Mouse (Mus musculus) cerebellum, adult 2 months (tissue): Measurements from ENCODE around the gene Gpr34. TPM values are rescaled to one million over a fixed set of nuclear protein-coding genes. Genes with fewer than 3 reads are reported as not detected.

ENCODE experiments used
- DNase-seq, 2 experiments: peaks; one replicate each; pipeline ENCODE4 v3.0.0; 2021
- H3K27ac ChIP-seq: fragments of 200-500 bp; 2 replicates; pipeline ENCODE4 v1.5.1; 2012; ENCODE audit warnings: low read length, control low read depth, inconsistent platforms; ENCODE audit not compliant: insufficient read depth
- H3K27me3 ChIP-seq: fragments of 200-500 bp; 2 replicates; pipeline ENCODE4 v1.6.1; 2012; ENCODE audit warnings: inconsistent platforms, mild to moderate bottlenecking, low read length, moderate library complexity; ENCODE audit not compliant: control insufficient read depth, insufficient read depth
- H3K4me1 ChIP-seq: fragments of 200-500 bp; 2 replicates; pipeline ENCODE4 v1.6.1; 2011; ENCODE audit warnings: low read length; ENCODE audit not compliant: control insufficient read depth, insufficient read depth
- H3K4me3 ChIP-seq: fragments of 200-500 bp; replicated peaks from 2 replicates; pipeline ENCODE3; 2011; ENCODE audit warnings: mild to moderate bottlenecking, low read depth, low read length, control low read depth; ENCODE audit not compliant: insufficient read depth
- CTCF ChIP-seq: fragments of 200-500 bp; IDR thresholded peaks from 2 replicates; pipeline ENCODE4 v1.5.1; 2011; ENCODE audit warnings: low read depth, mild to moderate bottlenecking, control low read depth, low read length, moderate library complexity, borderline replicate concordance; ENCODE audit not compliant: insufficient read depth
- POLR2A ChIP-seq: fragments of 200-500 bp; IDR thresholded peaks from 2 replicates; pipeline ENCODE4 v1.6.1; 2011; ENCODE audit warnings: low read length, control low read depth, borderline replicate concordance; ENCODE audit not compliant: insufficient read depth
- whole genome bisulfite sequencing: fragments of 180-500 bp; shearing (Covaris S2); methylation state at CpG from one replicate; pipeline ENCODE4 v1.1.7; 2018; 5-methylcytosine and 5-hydroxymethylcytosine counted together
- polyA plus RNA-seq: library from polyadenylated mRNA; depleted of rRNA; stranded (reverse); fragments of >200 nt; gene quantifications from 2 replicates; pipeline ENCODE4 v1.2.3, GENCODE M21; 2012; rRNA removed

The Gpr34 gene
- polyA plus RNA-seq, 1 experiment = 3.1 TPM

GRCm38 (mm10) chrX:13673001-13673400 lies 41.1 kb downstream of the Gpr34 start:
- Histone ChIP-seq H3K27me3 (no peaks in the 10 kb centered on the region), H3K4me1 (no peaks in the 10 kb centered on the region), H3K4me3 (no peak overlapping the region), H3K27ac (no peak overlapping the region)
- WGBS = 90% methylated on average over 3 of the region's 3 CpGs
- TF ChIP-seq CTCF = no peak
- TF ChIP-seq POLR2A = no peak
- no peak for DNase-seq

- H3K4me3 ChIP-seq = no peak overlapping the region
- DNase-seq = no peak
- no peaks in the 10 kb centered on the region for H3K27me3 ChIP-seq
- H3K27ac ChIP-seq = no peak overlapping the region
- 37% methylated on average over 3 of the region's 3 CpGs for WGBS
- TF ChIP-seq POLR2A = no peak
- no peak for TF ChIP-seq CTCF
- no peaks in the 10 kb centered on the region for H3K4me1 ChIP-seq
These were observed 49.9 kb downstream of the Gpr34 start for GRCm38 (mm10) chrX:13681748-13682147.

- TF ChIP-seq POLR2A = no peak
- no peak for TF ChIP-seq CTCF
- no peaks in the 10 kb centered on the region for H3K4me1 ChIP-seq
- WGBS = 87% methylated on average over 1 of the region's 1 CpGs
- DNase-seq = no peak
- no peak overlapping the region for H3K4me3 ChIP-seq
- H3K27ac ChIP-seq = no peak overlapping the region
- H3K27me3 ChIP-seq = no peaks in the 10 kb centered on the region
These were observed 54.7 kb downstream of the Gpr34 start for GRCm38 (mm10) chrX:13686589-13686988.

GRCm38 (mm10) chrX:13688356-13688755 lies 56.5 kb downstream of the Gpr34 start:
- Histone ChIP-seq H3K4me3 (no peak overlapping the region), H3K27ac (no peak overlapping the region), H3K4me1 (no peaks in the 10 kb centered on the region), H3K27me3 (no peaks in the 10 kb centered on the region)
- WGBS = 73% methylated on average over 2 of the region's 2 CpGs
- no peak for TF ChIP-seq CTCF
- no peak for TF ChIP-seq POLR2A
- no peak for DNase-seq

Other genes with a start within 250 kb of the Gpr34 start
- 0.65 and 0.79 TPM in 2 replicates for gene Nyx, start 166.0 kb upstream of the Gpr34 start, polyA plus RNA-seq
- not detected in 2 replicates for gene Gpr82, start 29.3 kb downstream of the Gpr34 start, polyA plus RNA-seq
- 24.5 and 26.6 TPM in 2 replicates for gene Cask, start 219.3 kb downstream of the Gpr34 start, polyA plus RNA-seq